Mouse (Mus musculus): ENCODE measurements at regions not wholly inside any gene's neighbourhood (a gene's known extent, or its start where the extent isn't known, plus 50 kb on each side); places are given as distances from the start of the nearest gene placed in this dataset.

DNA sequence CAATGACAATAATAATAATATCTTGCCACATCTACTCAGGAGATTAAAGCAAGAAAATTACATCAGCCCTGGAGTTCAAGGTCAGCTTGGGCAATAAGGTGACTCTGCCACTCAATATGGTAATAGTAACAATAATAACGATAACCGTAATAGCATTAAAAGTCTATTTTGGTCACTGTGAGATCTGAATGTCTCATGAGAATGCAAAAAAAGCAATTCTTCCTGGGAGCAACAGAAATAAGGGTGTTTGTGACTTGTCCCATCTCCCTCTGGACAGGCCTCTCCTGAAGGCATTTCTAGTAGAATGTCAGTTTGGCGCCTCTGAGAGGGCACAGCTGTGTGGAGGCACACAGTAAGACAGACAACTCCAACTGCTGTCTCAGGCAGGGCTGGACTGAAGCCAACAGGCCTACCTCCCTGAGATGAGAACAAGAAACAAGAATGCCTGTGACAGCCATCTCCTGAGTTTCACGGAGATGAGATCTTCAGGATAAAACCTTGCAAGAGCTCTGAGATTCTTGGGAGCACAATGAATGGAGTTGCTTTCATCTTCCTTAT is 109.8 kb upstream of the Nebl start:
- H3ac ChIP-seq (ENCODE audit: control insufficient read depth, insufficient read length, low read depth), result no peak overlapping the region
- no peaks in the 10 kb centered on the region for H3K79me2 ChIP-seq (ENCODE audit: control insufficient read depth, insufficient read depth)
- no peaks in the 10 kb centered on the region for H3K36me3 ChIP-seq (ENCODE audit: control insufficient read depth, insufficient read depth)
- no peak overlapping the region for H3K4me3 ChIP-seq (ENCODE audit: insufficient read depth, poor library complexity, severe bottlenecking)
- TF ChIP-seq MAX (IDR thresholded peaks at IDR 0.05) (no peak), USF1 (IDR thresholded peaks at IDR 0.05; ENCODE audit: low read depth) (no peak), FOSL1 (IDR thresholded peaks at IDR 0.05; ENCODE audit: insufficient read depth, low read length, poor library complexity, severe bottlenecking) (no peak), MYOG (IDR thresholded peaks at IDR 0.05; ENCODE audit: control insufficient read depth, extremely low read depth, insufficient read length) (no peak), CEBPB (IDR thresholded peaks at IDR 0.05; ENCODE audit: low read depth) (no peak), CTCF (IDR thresholded peaks at IDR 0.05; ENCODE audit: control insufficient read depth, insufficient read depth, insufficient read length) (no peak), MYOD1 (IDR thresholded peaks at IDR 0.05; ENCODE audit: control insufficient read depth, insufficient read length, low read depth) (no peak)
- H3K27me3 ChIP-seq (ENCODE audit: control insufficient read depth, insufficient read depth, insufficient read length), result no peaks in the 10 kb centered on the region
- no peaks in the 10 kb centered on the region for H3K79me3 ChIP-seq (ENCODE audit: low read depth)

DNA sequence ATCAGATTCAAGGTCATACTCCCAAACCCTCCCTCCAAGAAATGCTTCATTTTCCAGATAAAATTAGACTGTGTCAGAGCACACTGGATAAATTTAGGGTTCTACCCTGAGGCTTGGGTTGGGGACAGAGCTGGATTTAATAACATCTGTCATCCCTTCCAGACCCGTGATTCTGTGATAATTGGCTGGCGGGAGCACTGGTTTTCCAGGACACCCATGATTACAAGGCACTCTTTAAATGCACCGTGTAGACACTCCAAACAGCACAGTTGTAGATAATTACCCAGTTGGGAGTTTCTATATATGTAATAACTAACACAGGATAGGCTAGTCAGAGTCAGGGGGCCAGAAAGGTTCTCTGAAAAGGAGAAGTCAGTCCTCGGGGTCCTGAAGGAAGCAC is 108.4 kb upstream of the Nebl start:
- Histone ChIP-seq H3K27me3 (ENCODE audit: control insufficient read depth, insufficient read depth, insufficient read length) (no peaks in the 10 kb centered on the region), H3ac (ENCODE audit: control insufficient read depth, insufficient read length, low read depth) (no peak overlapping the region)
- TF ChIP-seq CEBPB (IDR thresholded peaks at IDR 0.05; ENCODE audit: low read depth), result no peak
- no peak for TF ChIP-seq MAX (IDR thresholded peaks at IDR 0.05)
- no peak for TF ChIP-seq MYOG (IDR thresholded peaks at IDR 0.05; ENCODE audit: control insufficient read depth, extremely low read depth, insufficient read length)
- no peak for TF ChIP-seq FOSL1 (IDR thresholded peaks at IDR 0.05; ENCODE audit: insufficient read depth, low read length, poor library complexity, severe bottlenecking)
- TF ChIP-seq MYOD1 (IDR thresholded peaks at IDR 0.05; ENCODE audit: control insufficient read depth, insufficient read length, low read depth), result no peak
- no peak for TF ChIP-seq CTCF (IDR thresholded peaks at IDR 0.05; ENCODE audit: control insufficient read depth, insufficient read depth, insufficient read length)
- no peak for TF ChIP-seq USF1 (IDR thresholded peaks at IDR 0.05; ENCODE audit: low read depth)

DNA sequence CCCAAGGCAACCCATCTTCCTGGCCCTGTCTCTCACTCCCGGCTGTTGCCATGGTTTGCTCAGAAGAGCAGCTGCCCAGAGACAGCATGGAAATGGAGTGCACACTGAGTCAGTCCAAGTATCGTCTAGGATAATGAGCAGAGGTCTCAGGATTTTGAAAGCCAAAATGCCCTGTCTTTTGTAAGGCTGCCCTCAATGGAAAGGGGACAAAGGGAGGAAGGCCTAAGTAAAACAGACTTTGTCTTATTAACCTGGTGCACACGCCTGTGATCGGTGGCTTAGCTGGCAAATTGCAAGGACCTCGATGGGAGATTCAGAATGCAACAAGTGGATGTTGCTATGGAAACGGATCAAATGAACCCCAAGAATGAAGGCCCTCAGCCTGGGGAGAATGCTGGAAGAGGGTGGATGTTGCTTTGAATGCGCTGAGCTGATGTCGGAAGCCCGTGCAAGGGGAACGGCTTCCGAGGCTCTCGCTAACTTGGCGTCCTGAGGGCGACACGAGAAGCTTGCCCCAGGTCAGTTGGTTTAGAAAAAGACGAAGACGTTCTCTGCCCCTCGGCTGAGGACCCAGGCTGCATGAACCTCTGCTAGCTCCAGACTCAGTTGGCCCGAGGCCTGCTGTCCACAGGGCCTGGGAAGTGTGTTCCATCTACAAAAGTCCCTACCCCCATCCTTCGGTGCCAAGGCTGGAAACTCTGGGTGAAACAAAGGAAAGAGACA is 107.8 kb upstream of the Nebl start:
- TF ChIP-seq CEBPB (IDR thresholded peaks at IDR 0.05; ENCODE audit: low read depth), result no peak
- no peak for TF ChIP-seq FOSL1 (IDR thresholded peaks at IDR 0.05; ENCODE audit: insufficient read depth, low read length, poor library complexity, severe bottlenecking)
- no peak for TF ChIP-seq USF1 (IDR thresholded peaks at IDR 0.05; ENCODE audit: low read depth)
- TF ChIP-seq CTCF (IDR thresholded peaks at IDR 0.05; ENCODE audit: control insufficient read depth, insufficient read depth, insufficient read length), result no peak
- TF ChIP-seq MYOD1 (IDR thresholded peaks at IDR 0.05; ENCODE audit: control insufficient read depth, insufficient read length, low read depth), result no peak
- TF ChIP-seq MAX (IDR thresholded peaks at IDR 0.05), result no peak
- TF ChIP-seq MYOG (IDR thresholded peaks at IDR 0.05; ENCODE audit: control insufficient read depth, extremely low read depth, insufficient read length), result no peak

More for the DNA sequence above, 108.4 kb upstream of the Nebl start:
- H3K36me3 ChIP-seq (ENCODE audit: control insufficient read depth, insufficient read depth), result no peaks in the 10 kb centered on the region
- no peaks in the 10 kb centered on the region for H3K79me2 ChIP-seq (ENCODE audit: control insufficient read depth, insufficient read depth)
- H3K4me3 ChIP-seq (ENCODE audit: insufficient read depth, poor library complexity, severe bottlenecking), result no peak overlapping the region
- no peaks in the 10 kb centered on the region for H3K79me3 ChIP-seq (ENCODE audit: low read depth)

DNA sequence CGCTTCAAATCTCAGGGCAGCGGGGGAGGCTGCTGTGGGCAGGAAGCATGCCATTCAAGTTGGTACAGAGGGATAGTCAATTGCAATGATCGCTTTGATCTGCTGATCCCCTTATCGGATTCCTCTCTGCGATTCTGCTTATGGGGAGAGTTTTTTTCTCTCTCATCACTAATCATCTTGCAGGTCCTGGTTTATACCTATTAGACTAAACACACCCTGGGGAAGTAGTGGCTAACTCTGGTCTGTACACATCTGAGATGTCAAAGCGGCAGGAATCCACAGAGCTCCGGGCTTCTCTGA is 107.1 kb upstream of the Nebl start:
- no peak overlapping the region for H3K4me3 ChIP-seq (ENCODE audit: insufficient read depth, poor library complexity, severe bottlenecking)
- no peaks in the 10 kb centered on the region for H3K79me2 ChIP-seq (ENCODE audit: control insufficient read depth, insufficient read depth)
- no peaks in the 10 kb centered on the region for H3K27me3 ChIP-seq (ENCODE audit: control insufficient read depth, insufficient read depth, insufficient read length)
- H3ac ChIP-seq (ENCODE audit: control insufficient read depth, insufficient read length, low read depth), result no peak overlapping the region
- no peak for TF ChIP-seq USF1 (IDR thresholded peaks at IDR 0.05; ENCODE audit: low read depth)
- no peak for TF ChIP-seq MYOG (IDR thresholded peaks at IDR 0.05; ENCODE audit: control insufficient read depth, extremely low read depth, insufficient read length)
- TF ChIP-seq CTCF (IDR thresholded peaks at IDR 0.05; ENCODE audit: control insufficient read depth, insufficient read depth, insufficient read length), result no peak
- no peak for TF ChIP-seq MYOD1 (IDR thresholded peaks at IDR 0.05; ENCODE audit: control insufficient read depth, insufficient read length, low read depth)
- TF ChIP-seq MAX (IDR thresholded peaks at IDR 0.05), result no peak
- no peak for TF ChIP-seq FOSL1 (IDR thresholded peaks at IDR 0.05; ENCODE audit: insufficient read depth, low read length, poor library complexity, severe bottlenecking)
- no peak for TF ChIP-seq CEBPB (IDR thresholded peaks at IDR 0.05; ENCODE audit: low read depth)
- H3K79me3 ChIP-seq (ENCODE audit: low read depth), result no peaks in the 10 kb centered on the region
- no peaks in the 10 kb centered on the region for H3K36me3 ChIP-seq (ENCODE audit: control insufficient read depth, insufficient read depth)

More for the DNA sequence above, 107.8 kb upstream of the Nebl start:
- Histone ChIP-seq H3ac (ENCODE audit: control insufficient read depth, insufficient read length, low read depth) (no peak overlapping the region), H3K4me3 (ENCODE audit: insufficient read depth, poor library complexity, severe bottlenecking) (no peak overlapping the region), H3K36me3 (ENCODE audit: control insufficient read depth, insufficient read depth) (no peaks in the 10 kb centered on the region), H3K79me3 (ENCODE audit: low read depth) (no peaks in the 10 kb centered on the region), H3K79me2 (ENCODE audit: control insufficient read depth, insufficient read depth) (no peaks in the 10 kb centered on the region), H3K27me3 (ENCODE audit: control insufficient read depth, insufficient read depth, insufficient read length) (no peaks in the 10 kb centered on the region)

DNA sequence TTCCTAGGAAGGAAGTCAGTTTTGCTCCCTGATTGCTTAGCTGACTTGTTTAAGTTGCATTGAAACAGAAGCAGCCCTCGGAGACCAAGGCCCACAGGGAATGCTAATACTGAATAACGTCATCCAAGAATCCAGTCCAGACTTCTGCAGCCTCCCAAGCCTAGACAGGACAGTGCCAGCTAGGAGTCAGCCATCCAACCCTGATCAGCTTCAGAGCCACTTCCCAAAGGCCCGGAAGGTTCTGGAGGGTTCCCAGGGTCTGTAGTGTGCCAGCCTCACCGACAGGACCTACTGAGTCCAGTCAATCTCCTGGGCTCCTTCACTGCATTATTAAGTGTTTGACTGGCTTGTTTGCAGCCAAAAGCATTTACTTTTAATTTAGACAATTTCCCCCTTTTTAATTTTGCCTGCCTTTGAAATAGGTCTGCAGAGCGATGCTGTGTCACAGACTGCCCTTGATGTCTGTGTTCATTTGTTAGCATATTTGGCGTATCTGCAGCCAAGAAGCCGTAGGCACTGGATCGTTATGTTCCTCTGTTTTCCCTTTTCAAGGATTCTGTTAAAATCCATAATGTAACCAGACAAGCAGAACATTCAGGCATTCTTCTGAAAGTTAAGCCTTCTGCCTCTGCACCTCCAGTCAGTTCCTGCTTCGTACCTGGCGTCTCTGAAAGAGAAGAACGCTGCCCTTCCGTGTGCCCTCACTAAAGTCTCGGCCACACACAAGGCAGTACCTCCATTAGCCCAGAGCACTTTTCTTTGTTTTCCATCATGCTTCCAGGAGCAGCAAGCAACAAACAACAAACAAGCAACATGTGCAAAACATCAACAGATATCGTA is 106.5 kb upstream of the Nebl start:
- no peaks in the 10 kb centered on the region for H3K79me3 ChIP-seq (ENCODE audit: low read depth)
- H3K27me3 ChIP-seq (ENCODE audit: control insufficient read depth, insufficient read depth, insufficient read length), result no peaks in the 10 kb centered on the region
- H3K79me2 ChIP-seq (ENCODE audit: control insufficient read depth, insufficient read depth), result no peaks in the 10 kb centered on the region
- no peaks in the 10 kb centered on the region for H3K36me3 ChIP-seq (ENCODE audit: control insufficient read depth, insufficient read depth)
- H3K4me3 ChIP-seq (ENCODE audit: insufficient read depth, poor library complexity, severe bottlenecking), result no peak overlapping the region
- no peak overlapping the region for H3ac ChIP-seq (ENCODE audit: control insufficient read depth, insufficient read length, low read depth)
- no peak for TF ChIP-seq USF1 (IDR thresholded peaks at IDR 0.05; ENCODE audit: low read depth)
- no peak for TF ChIP-seq MYOD1 (IDR thresholded peaks at IDR 0.05; ENCODE audit: control insufficient read depth, insufficient read length, low read depth)

Measured in C2C12 (cell line).